Mouse (Mus musculus) neural tube, embryonic 10.5 days (tissue): Measurements from ENCODE around the gene Cox10.
"Not testable (repeated sequence)": the region's sequence is repeated elsewhere in the genome, so short reads cannot be mapped to it uniquely, and the experiment has no call there.

Experiments used
- DNase-seq: peaks from one replicate; pipeline ENCODE4 v3.0.0-alpha.2; 2017; ENCODE audit warnings: low spot score; ENCODE audit errors: extremely low spot score

Gene Cox10

DNA sequence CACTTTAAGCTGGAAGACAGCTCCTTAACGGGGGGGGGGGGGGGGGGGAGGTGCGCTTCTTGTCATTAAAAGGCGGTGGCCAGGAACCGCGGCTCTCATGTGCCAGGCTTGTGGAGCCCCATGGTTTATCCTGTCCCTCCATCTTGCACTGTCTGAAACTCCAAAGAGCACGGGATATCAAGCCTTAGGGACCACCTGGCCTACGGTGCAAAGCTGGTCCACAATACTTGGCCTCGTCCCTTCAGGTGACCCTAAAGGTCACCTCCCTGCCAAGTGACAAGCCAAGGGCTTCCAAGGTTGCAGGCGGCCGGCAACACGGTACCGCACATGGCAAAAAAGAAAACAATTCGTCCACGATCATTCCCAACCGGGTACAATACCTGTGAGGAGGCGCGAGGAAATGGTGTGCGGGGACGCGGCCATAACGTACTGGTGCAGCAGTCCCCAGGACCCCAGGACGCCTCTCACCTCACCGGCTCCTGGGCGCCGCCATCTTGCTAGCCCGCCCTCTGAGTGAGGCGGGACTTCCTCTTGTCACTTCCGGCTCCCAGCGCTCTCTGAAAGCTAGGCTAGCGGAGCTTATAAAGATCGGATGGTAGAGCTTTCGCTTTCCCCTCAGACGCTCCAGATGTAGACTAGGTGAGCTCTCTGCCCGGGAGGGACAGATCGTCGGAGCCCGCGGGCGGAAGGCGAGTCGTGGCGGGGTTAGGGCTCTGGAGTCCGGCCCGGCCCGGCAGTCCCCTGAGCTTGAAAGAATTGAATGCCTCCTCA is at the start of gene Cox10:
TSS of gene Cox10 (minus strand) at position 513 of the 771 bp plus-strand sequence.
- peak; percentile 85 for DNase-seq

DNA sequence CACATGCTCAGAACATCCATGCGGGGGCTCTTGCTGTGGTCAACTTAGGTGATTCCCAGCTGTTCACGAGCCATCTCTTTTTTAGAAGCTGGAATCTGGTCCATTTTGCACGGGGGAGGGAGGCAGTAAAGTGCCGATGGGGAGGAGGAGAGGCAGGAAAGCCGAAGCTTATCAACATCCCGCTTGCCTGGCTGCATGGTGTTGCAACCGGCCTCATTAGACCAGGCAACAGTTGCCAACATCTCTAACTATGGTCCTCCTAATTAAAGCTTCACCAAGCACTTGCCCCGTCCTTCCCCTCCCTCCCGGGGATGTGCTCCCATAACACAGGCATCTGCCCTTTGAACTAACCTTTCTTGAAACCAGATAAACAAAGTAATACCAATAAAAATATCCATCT is 48.7 kb upstream of the Cox10 start:
- DNase-seq, result no peak

DNA sequence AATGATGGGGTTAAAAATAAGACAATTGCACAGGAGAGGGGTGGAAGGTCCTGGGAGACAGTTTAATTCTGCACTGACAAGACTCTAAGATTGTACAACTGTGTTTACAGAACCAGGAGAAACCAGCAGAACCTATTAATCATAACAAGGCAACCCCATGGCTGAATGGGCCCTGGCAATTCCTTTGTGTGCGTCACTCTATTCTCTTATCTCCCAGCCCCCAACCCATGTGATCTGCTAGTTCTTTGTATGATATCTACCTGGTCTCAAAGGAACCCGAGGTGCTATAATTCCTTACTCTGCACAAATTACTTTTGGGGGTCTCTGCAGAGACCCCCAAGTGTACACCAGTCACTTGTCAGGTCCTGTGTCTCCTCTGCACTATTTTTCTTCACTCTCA is 46.2 kb upstream of the Cox10 start:
- no peak for DNase-seq

DNA sequence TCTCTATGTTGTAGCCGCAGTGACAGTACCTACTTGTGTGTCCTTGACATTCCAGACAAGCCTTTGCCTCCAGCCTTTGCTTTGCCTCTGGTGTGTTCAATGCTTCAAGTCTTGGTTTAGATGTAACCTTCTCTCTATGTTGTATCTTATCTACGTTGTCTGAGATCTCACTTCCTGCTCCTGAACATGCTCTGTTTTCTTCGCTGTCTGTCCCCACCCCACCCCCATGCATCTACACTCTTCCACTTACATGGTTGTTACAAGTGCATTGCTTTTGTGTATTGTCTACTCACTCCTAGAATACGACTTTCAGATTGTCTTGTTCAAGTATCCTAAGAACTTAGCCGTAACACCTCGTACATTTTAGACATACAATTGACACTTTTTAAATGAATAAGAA is 43.9 kb upstream of the Cox10 start:
- not testable (repeated sequence) for DNase-seq

DNA sequence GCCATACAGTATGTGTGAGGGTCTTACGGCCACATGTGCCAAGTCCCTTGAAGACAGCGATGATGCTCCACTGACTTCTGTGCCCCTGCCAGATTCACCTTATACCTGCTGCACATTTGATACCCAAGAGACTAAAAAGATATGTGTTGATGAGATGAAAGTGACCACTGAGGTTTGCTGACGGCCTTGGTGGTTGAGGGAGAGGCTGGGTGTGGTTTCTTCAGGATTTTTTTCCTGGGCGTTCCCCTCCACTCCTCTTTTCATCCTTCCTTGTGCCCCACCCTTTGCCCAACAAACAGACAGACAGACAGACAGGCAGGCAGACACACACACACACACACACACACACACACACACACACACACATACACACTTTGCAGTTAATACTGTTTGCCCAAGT is 37.4 kb upstream of the Cox10 start:
- DNase-seq, result no peak

DNA sequence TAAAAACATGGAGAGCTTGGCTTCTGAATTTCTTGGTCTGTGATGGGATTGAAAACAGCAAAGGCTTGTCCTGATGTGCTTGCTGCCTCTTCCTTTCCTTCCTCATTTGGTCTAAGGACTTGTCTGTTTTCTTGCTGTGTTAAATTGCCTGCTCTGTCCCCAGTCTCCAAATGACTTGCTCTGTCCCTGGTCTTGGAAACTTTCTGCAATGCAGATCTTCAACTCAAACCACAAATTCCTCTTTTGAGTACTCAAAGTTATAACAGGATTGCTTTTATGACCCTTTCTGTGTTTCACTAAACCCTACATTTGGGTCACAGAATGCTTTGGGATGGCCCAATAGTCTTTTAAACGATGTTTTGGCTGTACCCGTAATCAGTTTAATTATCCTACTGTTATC is 36.6 kb upstream of the Cox10 start:
- no peak for DNase-seq

DNA sequence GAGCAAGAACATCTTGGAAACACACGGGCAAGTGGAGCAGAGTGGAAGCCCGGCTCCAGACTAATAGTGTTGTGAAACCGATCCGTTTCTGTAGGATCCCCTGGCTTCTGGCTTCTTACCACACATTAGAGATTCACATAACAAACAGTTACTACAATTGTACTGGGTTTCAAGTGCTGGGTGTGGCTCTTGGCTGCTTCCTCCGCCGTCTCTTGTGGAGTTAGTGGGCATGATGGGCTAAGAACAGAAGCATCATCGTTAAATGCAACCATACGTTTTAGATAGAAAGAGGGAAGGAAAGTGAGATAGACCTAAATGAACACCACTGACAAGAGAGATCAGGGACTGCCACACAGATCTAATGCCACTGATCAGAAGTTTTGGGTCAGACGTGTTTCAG is 35.8 kb upstream of the Cox10 start:
- no peak for DNase-seq

DNA sequence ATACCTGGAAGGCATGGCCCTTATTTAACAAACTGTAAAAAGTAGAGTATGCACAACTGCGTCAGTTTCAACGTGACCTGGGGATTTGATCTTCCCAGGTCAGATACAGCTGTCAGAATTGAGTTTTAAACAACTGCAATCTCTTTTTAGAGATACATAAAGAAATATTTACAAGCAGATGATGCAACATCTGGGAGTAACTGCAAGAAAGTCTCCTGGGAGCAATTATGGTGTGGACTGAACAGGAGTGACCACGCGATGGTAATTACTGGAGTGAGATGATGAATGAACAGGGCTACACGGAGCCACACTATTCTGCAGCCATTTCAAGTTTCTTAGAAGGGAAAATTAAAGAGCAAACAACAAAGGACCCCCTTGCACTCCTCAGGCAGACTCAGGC is 20.8 kb upstream of the Cox10 start:
- no peak for DNase-seq

DNA sequence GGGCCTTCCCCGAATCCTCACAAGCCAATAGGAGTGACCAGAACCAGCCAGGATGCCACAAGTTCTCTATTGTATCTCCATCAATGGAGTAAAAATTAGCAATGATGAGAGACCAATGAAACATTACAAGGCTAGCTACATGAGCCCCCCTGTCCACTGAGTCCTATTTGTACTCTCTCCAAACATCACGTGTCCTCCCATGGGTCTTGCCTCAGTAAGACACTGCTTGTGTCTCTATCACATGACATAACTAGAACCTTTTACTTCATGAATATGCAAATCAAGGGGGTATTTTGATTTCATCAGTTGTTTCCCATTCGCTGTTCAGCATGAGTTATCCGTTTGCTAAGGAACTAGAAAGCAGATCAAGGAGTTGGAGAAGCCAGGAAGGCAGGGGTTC is 13.8 kb upstream of the Cox10 start:
- no peak for DNase-seq

DNA sequence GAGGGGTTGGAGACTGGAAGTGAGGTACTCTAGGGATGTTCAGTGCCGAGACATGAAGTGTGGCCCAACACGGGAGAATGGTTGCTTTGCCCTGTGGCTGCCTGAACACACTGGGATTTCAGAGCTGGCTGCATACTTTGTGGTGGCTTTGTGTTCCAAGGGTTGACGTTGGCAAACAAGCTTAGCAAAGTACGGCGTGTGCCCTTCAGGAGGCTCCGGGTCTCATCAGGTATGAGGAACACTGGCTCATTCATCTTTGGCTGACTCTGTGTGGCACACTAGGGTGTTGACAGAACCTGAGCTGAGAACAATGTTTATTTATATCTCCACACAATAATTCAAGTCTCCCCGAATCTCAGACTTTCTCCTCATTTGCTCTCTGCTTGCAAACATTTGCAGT is 11.9 kb upstream of the Cox10 start:
- DNase-seq, result no peak

DNA sequence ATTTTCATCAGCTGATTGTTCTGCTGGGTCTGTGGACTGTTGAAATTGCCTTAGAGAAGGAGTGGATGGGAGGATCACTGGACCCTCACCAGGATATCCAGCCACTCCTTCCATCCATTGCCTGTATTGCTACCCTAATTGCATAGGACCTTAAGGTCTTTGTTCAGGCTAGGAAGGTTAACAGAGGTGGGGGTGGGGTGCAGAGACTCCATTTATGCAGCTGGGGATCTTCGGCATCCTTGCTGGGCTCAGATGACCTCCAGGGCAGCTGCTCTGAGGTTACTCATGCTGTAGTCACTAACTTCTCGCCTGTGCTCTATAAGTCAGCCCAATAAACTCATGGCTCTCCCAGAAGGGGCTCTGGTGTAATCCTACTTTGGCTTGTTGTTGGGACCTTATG is 10.4 kb upstream of the Cox10 start:
- DNase-seq, result no peak

DNA sequence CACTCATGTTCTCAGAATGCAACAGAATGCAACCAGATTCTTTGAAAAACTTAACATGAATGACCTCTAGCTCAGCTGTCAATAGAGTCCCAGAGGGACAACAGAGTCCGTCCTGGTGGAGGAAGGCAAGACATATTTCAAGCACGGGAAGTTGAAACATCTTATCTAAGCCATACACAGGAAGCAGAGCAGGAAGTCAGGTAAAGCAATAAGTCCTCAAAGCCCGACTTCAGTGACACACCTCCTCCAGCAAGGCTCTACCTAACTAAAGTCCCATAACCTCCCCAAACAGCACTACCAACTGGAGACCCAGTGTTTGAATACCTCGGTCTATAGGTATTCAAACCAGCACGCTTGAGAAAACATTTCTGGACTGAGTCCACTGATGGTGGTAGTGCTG is 6.6 kb upstream of the Cox10 start:
- DNase-seq, result no peak

DNA sequence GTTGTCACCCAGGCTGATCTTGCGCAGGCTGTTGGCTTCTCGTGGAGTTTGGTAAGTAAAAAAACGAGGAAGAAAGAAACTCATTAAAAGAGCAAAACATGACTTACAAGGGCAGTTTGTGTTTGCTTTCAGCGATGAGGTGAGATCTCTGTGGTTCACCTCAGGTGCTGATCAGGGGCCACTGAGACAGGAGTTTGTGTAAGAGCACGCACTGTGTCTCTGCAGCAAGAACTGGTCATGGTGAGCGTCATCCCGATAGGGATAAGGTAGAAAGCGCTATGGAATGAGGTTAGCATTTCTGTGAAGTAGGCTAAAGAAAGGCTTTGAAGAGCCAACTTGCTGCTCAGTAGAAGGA is 436 bp upstream of the Cox10 start:
- DNase-seq, result no peak

DNA sequence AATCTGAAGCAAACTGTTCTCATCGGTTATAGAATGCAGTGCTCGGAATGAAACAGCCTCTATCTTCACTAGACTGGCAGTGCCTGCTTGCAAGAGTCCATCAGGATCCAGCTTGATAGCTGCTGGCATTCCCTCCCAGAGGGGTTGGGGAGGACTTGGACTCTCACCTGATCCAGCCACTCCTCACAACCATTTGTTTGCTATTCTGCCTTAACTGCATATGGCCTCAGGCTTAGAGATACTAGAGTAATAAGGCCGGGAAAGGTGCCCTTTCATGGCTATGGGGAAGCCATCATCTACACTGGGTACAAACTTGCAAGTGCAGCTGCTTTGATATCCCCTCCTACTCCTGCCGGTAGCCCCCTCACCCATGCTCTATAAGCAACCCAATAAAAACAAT is 3.1 kb downstream of the Cox10 start:
- no peak for DNase-seq

DNA sequence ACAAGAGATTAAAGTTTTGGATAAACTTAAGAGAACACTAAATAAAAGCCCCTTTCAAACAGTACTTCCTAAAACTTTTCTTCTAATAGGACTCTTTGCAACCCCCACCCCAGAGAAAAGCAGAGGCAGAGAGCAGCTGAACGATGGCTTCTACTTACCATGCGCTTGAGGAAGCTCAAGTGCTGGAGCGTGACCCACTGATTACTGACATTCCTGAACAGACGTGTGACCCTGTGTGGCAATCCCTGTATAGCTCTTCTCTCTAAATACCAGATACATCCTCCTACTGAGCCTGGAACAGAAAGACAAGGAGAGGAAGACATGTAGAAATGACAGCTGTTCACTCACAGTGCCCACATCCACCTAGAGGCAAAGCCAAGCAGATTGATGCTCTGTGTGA is 5.9 kb downstream of the Cox10 start:
- no peak for DNase-seq

DNA sequence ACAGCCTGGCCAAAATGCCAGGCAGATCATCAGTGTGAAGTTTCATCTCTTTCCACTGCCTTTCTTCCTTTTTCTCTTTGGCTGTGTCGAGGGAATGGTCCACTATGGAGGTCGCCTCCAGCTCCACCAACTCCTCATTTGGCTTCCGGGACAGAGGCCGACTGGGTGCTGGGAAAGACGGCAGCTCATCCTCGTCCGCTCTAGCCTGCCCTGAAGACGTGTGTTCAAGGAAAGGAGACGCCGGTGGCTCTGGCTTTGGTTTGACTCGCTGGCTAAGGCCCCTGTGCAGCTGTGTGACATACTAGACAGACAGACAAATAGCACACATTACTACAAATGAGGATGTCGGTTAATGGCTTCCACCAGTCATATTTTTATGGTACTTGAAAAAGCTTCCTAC is 7.7 kb downstream of the Cox10 start:
- no peak for DNase-seq

DNA sequence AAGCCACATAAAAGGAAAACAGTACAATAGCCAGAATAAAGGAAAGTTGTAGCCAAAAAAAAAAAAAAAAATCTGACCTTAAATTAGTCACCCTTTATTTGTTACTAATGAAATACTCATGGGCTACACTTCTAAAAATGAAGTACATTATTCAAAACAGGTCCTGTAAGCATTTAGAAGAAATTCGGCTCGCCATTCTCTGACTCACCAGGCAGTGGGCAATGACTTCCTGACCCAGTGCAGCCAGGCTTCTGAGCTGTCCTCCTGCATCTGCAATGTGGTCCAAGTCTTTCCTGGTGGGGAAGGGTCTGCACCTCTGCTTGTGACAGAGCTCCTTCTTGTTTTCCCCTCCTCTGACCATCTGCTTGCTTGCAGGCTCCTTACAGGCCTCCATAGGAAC is 13.3 kb downstream of the Cox10 start:
- DNase-seq, result no peak

DNA sequence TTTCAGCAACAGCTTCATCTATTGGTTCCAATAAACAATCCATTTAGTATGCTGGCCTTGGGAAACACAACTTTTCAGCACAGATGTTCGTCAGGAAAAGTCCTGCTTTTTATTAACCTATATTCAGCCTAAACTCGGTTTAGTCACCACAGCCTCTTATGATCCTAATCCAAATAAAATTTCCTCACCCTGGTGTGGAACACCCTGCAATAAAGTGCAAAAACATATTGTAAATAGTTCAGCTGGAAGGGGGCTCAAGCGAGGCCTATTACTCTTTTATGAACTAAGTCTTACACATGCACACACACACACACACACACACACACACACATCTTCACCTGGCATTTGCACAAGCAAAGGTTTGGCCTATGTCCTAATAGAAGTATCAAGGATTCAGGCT is 16.1 kb downstream of the Cox10 start:
- DNase-seq, result no peak

DNA sequence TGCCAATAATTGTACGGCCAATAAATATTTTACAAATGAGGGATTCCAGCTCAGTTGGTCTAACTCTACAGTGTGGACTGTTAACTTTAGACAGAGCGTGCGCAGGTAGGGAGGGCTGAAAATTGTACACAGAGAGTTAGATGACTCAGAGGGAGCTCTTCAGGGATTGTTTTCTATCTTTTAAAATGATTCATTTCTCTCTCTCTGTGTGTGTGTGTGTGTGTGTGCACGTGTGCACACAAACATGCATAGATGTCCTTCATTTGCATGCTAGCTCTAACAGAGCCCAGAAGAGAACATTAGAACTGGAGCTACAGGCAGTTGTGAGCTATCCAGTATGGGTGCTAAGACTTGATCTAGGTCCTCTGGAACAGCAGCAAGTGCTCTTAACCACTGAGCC is 17.0 kb downstream of the Cox10 start:
- no peak for DNase-seq

DNA sequence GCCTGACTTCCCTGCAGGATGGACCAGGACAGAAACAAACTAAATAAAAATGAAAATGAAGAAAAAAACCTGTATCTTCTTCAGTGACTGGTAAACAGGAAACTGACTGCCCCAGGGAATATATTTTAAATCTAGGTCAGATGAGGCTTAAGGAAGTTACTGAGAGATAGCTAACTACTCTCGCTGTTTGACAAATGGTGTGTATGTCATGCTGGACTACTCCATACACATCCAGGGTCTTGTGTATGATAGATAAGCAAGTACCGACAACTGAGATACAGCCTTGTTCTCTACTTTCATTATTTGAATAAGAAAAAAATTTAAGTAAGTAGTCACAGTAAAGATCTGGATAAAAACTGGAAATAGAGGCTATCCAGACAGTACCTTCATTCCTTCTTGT is 20.0 kb downstream of the Cox10 start:
- DNase-seq, result no peak

DNA sequence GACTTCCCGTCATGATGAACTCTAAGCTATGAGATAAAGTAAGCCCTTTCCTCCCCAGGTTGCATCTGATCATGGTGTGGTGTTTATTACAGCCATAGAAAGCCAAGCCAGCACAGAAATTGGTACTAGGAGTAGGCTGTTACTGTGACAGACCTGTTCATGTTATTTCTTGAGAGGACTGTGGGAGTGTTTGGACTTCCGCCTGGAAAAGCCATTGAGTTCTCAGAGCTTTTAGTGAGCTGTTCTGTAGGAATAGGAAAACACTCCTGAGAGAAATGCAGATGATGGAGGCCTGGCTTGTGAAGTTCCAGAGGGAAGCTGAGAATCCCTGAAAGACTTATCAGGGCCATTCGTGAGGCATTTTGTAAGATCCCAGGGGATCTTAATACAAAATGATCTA is 20.8 kb downstream of the Cox10 start:
- DNase-seq, result no peak

DNA sequence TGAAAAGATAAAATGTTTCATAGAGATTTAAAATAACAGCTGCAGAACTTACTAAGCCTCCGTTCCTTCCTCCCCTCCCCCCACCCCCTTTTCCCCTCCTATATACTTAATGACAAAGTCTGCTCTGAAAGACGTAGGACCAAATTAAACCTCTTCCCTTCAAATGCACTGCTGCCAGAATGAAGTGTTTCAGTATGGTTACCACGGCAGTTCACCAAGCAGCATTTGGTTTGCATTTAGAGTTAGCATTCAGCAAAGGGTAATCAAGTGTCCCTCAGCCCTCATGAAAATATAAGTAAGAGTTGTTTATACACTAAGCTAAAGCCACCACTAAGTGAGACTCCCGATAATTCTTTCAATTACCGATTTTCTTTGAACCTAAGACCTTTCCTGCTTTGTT is 25.9 kb downstream of the Cox10 start:
- no peak for DNase-seq

DNA sequence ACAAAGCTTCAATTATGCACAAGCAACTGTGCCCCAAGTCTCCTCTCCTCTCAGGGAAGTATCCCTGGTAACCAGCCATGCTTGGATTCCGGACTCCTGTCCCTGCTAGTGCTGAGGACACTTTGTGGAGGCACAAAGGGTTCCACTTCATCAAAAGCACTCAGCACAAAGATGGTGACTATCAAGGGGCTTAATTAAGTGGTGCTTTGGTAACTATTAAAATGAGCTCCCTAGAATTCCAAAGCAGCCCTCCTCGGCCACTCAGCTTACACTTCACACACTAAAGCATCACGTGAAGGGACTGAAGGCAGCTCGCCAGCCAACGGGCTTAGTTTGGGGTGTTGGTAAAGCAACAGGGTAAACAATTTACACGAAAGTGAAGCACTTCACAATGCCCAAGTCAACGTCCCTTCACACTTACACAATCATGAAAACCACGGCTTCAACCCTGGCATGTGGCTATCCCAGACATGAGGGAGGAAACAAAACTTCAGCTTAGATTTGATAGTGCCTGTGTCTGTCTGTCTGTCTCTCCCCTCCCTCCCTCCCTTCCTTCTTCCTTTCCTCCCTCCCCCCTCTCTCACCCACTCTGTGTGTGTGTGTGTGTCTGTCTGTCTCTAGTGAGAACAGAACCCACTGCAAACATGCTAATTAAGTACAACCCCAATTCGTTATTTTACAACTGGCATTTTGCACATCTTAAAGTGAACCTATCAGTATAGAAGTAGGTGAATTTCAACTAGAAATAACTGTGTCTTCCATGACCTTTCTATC is 27.9 kb downstream of the Cox10 start:
- DNase-seq, result no peak
